Mouse (Mus musculus) small intestine, adult 10 weeks (tissue): Measurements from ENCODE around the gene Cxcr5. TPM values are rescaled to one million over a fixed set of nuclear protein-coding genes. Genes with fewer than 3 reads are reported as not detected.

ENCODE experiments used
- polyA plus RNA-seq: library from polyadenylated mRNA; stranded (reverse); fragments of 350-450 nt; fragmentation: Illumina TruSeq; extraction: RNeasy Lipid Tissue Mini Kit (QIAGEN cat#74804); gene quantifications from one replicate; pipeline ENCODE4 v1.2.3, GENCODE M21; 2014; ENCODE audit warnings: low replicate concordance

Gene Cxcr5
- polyA plus RNA-seq = 0.37 TPM

GRCm38 (mm10) chr9:44561597-44561996 lies at the start of gene Cxcr5:
TSS of gene Cxcr5 (minus strand) at chr9:44561877.

GRCm38 (mm10) chr9:44604779-44605615 lies 43.3 kb upstream of the Cxcr5 start, which contains the start of gene Ddx6:
TSS of gene Ddx6 (plus strand) at chr9:44604892.

GRCm38 (mm10) chr9:44482552-44482951 lies 79.1 kb downstream of the Cxcr5 start, which contains the start of gene Bcl9l:
TSS of gene Bcl9l (plus strand) at chr9:44482825.

Other genes with a start within 250 kb of the Cxcr5 start
- 6.6 TPM for gene C2cd2l, start 241.6 kb downstream of the Cxcr5 start, polyA plus RNA-seq
- gene Dpagt1, start 235.9 kb downstream of the Cxcr5 start, polyA plus RNA-seq = 7.8 TPM
- gene H2afx, start 227.2 kb downstream of the Cxcr5 start, polyA plus RNA-seq = 4.3 TPM
- gene Hmbs, start 217.6 kb downstream of the Cxcr5 start, polyA plus RNA-seq = 18.0 TPM
- gene Vps11, start 200.2 kb downstream of the Cxcr5 start, polyA plus RNA-seq = 4.8 TPM
- gene Hyou1, start 182.4 kb downstream of the Cxcr5 start, polyA plus RNA-seq = 7.2 TPM
- 21.7 TPM for gene Slc37a4, start 165.0 kb downstream of the Cxcr5 start, polyA plus RNA-seq
- 316 TPM for gene Rps25, start 154.7 kb downstream of the Cxcr5 start, polyA plus RNA-seq
- 40.2 TPM for gene Trappc4, start 154.3 kb downstream of the Cxcr5 start, polyA plus RNA-seq
- 16.5 TPM for gene Ccdc84, start 143.3 kb downstream of the Cxcr5 start, polyA plus RNA-seq
- not detected for gene Foxr1, start 120.7 kb downstream of the Cxcr5 start, polyA plus RNA-seq
- not detected for gene Upk2, start 106.9 kb downstream of the Cxcr5 start, polyA plus RNA-seq
- 0.89 TPM for gene Bcl9l, start 79.1 kb downstream of the Cxcr5 start, polyA plus RNA-seq
- 130 TPM for gene Ddx6, start 43.0 kb upstream of the Cxcr5 start, polyA plus RNA-seq
- gene Treh, start 111.4 kb upstream of the Cxcr5 start, polyA plus RNA-seq = 43.8 TPM
- 0.15 TPM for gene Phldb1, start 173.3 kb upstream of the Cxcr5 start, polyA plus RNA-seq
- 481 TPM for gene Arcn1, start 206.0 kb upstream of the Cxcr5 start, polyA plus RNA-seq
- gene Ift46, start 206.0 kb upstream of the Cxcr5 start, polyA plus RNA-seq = 17.8 TPM
- 0.52 TPM for gene Tmem25, start 237.4 kb upstream of the Cxcr5 start, polyA plus RNA-seq
- gene Ttc36, start 241.2 kb upstream of the Cxcr5 start, polyA plus RNA-seq = not detected